Mouse (Mus musculus): ENCODE results near the gene Ppcs. TPM values are rescaled to one million over a fixed set of nuclear protein-coding genes. Genes with fewer than 3 reads are reported as not detected.

Gene Ppcs
- polyA plus RNA-seq, 1 experiment from 2014 or later = 22.1 TPM

DNA sequence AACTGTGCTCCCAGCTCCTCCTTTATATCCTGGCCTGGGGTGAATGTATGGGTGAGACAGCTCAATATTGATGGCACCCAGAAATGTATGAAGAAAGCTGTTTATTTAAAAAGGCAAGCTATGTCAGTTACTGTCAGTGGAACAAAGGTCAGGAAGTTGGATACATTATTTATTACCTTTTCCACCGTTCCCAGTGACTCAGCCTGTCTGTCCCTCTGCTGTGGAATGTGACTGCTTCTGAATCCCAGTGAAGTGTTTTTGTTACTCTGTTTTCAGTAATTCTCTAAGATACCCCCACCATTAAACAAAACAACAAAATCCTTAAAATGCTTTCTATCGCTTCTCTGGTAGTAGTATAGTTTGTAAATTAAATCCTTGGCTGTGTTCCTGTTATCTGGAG, 3.4 kb upstream of the Ppcs start:
- ATAC-seq (ENCODE audit: low FRiP score) = no peak
- H3K27ac ChIP-seq (ENCODE audit: low read depth, low read length) = no peak overlapping the region
- no peaks in the 10 kb centered on the region for H3K36me3 ChIP-seq (ENCODE audit: control insufficient read depth, insufficient read depth, low read length)
- no peaks in the 10 kb centered on the region for H3K9me3 ChIP-seq (ENCODE audit: control insufficient read depth, low read length)
- H3K27me3 ChIP-seq (ENCODE audit: control insufficient read depth, insufficient read depth, low read length) = no peaks in the 10 kb centered on the region
- H3K4me1 ChIP-seq (ENCODE audit: control insufficient read depth, insufficient read depth, low read length) = peaks cover 12% of the 10 kb centered on the region
- no peak overlapping the region for H3K4me3 ChIP-seq (ENCODE audit: low read depth, low read length)
- H3K9ac ChIP-seq (ENCODE audit: low read length) = no peak overlapping the region
- DNase-seq (ENCODE audit: low spot score, missing footprints) = no peak
- 72% methylated on average over 2 of the region's 2 CpGs for WGBS
- no peak overlapping the region for H3K4me2 ChIP-seq

DNA sequence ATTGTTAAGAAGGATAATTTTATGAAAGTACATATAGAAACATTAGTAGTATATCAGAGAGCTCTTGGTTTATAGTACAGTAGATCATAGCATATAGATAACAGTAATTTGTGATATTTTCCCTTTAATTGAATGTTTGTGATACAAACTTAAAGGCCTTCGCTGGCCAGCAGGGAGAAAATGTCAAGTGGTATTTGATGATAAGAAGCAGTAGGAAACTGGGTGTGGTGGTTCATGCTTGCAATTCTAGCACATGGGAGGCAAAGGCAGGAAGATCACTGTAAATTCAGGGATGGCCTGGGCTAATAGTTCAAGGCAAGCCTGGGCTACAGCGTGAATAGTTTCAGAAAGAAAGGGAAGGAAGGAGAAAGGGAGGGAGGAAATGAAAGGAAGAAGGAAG, 2.9 kb upstream of the Ppcs start:
- H3K4me3 ChIP-seq (ENCODE audit: low read depth, low read length) = no peak overlapping the region
- no peaks in the 10 kb centered on the region for H3K9me3 ChIP-seq (ENCODE audit: control insufficient read depth, low read length)
- no peak for DNase-seq (ENCODE audit: low spot score, missing footprints)
- H3K27ac ChIP-seq (ENCODE audit: low read depth, low read length) = no peak overlapping the region
- 88% methylated on average over 2 of the region's 2 CpGs for WGBS
- H3K9ac ChIP-seq (ENCODE audit: low read length) = no peak overlapping the region
- no peaks in the 10 kb centered on the region for H3K27me3 ChIP-seq (ENCODE audit: control insufficient read depth, insufficient read depth, low read length)
- H3K36me3 ChIP-seq (ENCODE audit: control insufficient read depth, insufficient read depth, low read length) = no peaks in the 10 kb centered on the region
- H3K4me2 ChIP-seq = no peak overlapping the region
- peaks cover 12% of the 10 kb centered on the region for H3K4me1 ChIP-seq (ENCODE audit: control insufficient read depth, insufficient read depth, low read length)
- ATAC-seq (ENCODE audit: low FRiP score) = no peak

DNA sequence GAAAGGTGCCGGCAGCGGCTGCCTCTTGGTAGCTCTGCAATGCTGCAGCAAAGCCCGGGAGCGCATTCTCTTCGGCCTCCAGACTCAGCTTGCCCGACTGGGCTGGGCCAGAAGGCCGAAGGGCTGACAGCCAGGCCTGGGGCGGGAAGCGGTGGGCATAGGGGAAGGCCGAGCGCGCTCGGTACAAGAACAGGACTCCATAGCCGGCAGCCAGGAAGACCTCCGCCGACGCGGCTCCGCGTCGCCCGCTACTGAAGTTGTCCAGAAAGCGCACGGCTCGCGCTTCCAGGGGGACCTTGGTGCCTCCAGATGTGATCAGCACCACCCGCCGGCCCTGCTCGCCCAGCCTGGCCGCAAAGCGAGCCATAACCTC, 313 bp downstream of the Ppcs start:
- H3K4me1 ChIP-seq (ENCODE audit: control insufficient read depth, insufficient read depth, low read length) = peaks cover 12% of the 10 kb centered on the region
- H3K4me3 ChIP-seq (ENCODE audit: low read depth, low read length) = peak overlapping the region; percentile 67
- peak overlapping the region; percentile 88 for H3K4me2 ChIP-seq
- peak overlapping the region; percentile 72 for H3K27ac ChIP-seq (ENCODE audit: low read depth, low read length)
- DNase-seq (ENCODE audit: low spot score, missing footprints) (no peak), ATAC-seq (ENCODE audit: low FRiP score) (peak; percentile 68)
- WGBS = under 1% methylated on average over 31 of the region's 31 CpGs
- no peaks in the 10 kb centered on the region for H3K36me3 ChIP-seq (ENCODE audit: control insufficient read depth, insufficient read depth, low read length)
- peak overlapping the region; percentile 80 for H3K9ac ChIP-seq (ENCODE audit: low read length)
- no peaks in the 10 kb centered on the region for H3K9me3 ChIP-seq (ENCODE audit: control insufficient read depth, low read length)
- H3K27me3 ChIP-seq (ENCODE audit: control insufficient read depth, insufficient read depth, low read length) = no peaks in the 10 kb centered on the region

DNA sequence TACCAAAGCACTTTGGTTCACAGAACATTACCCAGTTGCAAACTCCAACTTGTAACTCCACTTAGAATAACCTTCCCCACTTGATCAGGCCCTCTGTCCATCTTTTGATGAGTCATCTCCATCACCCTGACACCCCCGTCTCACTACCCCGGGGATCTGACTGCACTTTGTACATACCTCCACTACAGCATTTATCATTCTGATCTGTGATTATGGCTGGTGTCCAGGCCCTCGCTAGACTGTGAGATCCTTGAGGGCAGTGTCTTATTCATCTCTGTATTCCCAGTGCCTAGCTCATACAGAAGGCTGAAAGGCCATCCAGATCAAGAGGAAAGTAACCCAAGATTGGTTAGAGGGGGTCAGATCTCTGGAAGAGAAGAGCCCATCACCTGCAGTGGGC, 1.0 kb downstream of the Ppcs start:
- peak overlapping the region; percentile 67 for H3K4me3 ChIP-seq (ENCODE audit: low read depth, low read length)
- no peak overlapping the region for H3K27ac ChIP-seq (ENCODE audit: low read depth, low read length)
- no peak for DNase-seq (ENCODE audit: low spot score, missing footprints)
- 80% methylated on average over 3 of the region's 3 CpGs for WGBS
- H3K4me2 ChIP-seq = peak overlapping the region; percentile 88
- peaks cover 12% of the 10 kb centered on the region for H3K4me1 ChIP-seq (ENCODE audit: control insufficient read depth, insufficient read depth, low read length)
- ATAC-seq (ENCODE audit: low FRiP score) = no peak
- H3K36me3 ChIP-seq (ENCODE audit: control insufficient read depth, insufficient read depth, low read length) = no peaks in the 10 kb centered on the region
- no peaks in the 10 kb centered on the region for H3K27me3 ChIP-seq (ENCODE audit: control insufficient read depth, insufficient read depth, low read length)
- H3K9me3 ChIP-seq (ENCODE audit: control insufficient read depth, low read length) = no peaks in the 10 kb centered on the region
- H3K9ac ChIP-seq (ENCODE audit: low read length) = no peak overlapping the region; the same call in 1 of the 2 replicates

DNA sequence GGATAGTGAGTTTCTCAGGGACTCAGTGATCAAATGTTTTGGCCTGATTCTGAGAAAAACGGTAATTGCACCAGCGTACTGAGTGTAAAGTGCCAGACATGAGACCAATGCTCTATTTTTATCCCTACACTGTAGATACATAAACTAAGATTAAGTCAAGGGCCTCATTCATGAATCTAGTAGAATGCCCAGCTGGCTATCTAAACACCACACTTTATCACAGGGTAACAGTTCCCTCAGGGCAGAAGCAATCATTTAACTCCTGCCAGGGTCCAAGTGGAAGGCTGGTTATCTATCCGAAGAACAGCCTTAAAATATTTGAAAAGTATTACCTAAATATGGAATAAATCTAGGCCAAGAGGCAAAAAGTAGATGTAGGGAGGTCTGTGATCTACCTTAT, 4.3 kb downstream of the Ppcs start:
- H3K9ac ChIP-seq (ENCODE audit: low read length) = no peak overlapping the region
- no peak overlapping the region for H3K27ac ChIP-seq (ENCODE audit: low read depth, low read length)
- no peaks in the 10 kb centered on the region for H3K36me3 ChIP-seq (ENCODE audit: control insufficient read depth, insufficient read depth, low read length)
- H3K4me1 ChIP-seq (ENCODE audit: control insufficient read depth, insufficient read depth, low read length) = peaks cover 8% of the 10 kb centered on the region
- DNase-seq (ENCODE audit: low spot score, missing footprints) (no peak), ATAC-seq (ENCODE audit: low FRiP score) (no peak)
- WGBS = 91% methylated on average over 3 of the region's 3 CpGs
- H3K9me3 ChIP-seq (ENCODE audit: control insufficient read depth, low read length) = no peaks in the 10 kb centered on the region
- H3K4me3 ChIP-seq (ENCODE audit: low read depth, low read length) = no peak overlapping the region
- H3K27me3 ChIP-seq (ENCODE audit: control insufficient read depth, insufficient read depth, low read length) = no peaks in the 10 kb centered on the region
- H3K4me2 ChIP-seq = no peak overlapping the region

DNA sequence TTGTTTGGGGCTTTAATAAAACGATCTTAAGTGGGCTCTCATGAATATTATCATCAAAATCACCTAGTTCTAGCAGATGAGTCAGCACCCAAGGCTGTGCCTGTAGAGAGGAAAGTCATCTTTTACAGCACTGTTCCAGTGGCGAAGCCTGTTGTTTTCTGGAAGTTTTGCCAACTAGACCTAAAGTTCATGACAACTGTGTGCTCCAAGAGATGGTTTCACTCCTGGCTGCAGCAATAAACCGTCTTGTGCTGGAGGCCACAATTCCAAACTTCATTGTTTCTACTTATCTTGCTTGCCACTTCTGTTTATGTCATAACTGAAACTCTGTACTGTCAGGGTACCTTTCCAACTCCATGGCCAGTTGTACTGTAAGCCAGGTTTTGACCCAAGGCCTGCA, 5.0 kb downstream of the Ppcs start:
- H3K4me1 ChIP-seq (ENCODE audit: control insufficient read depth, insufficient read depth, low read length) = peaks cover 8% of the 10 kb centered on the region
- no peaks in the 10 kb centered on the region for H3K36me3 ChIP-seq (ENCODE audit: control insufficient read depth, insufficient read depth, low read length)
- no peak overlapping the region for H3K4me2 ChIP-seq
- no peaks in the 10 kb centered on the region for H3K9me3 ChIP-seq (ENCODE audit: control insufficient read depth, low read length)
- H3K9ac ChIP-seq (ENCODE audit: low read length) = no peak overlapping the region
- ATAC-seq (ENCODE audit: low FRiP score) (no peak), DNase-seq (ENCODE audit: low spot score, missing footprints) (no peak)
- 83% methylated on average over 3 of the region's 3 CpGs for WGBS
- no peak overlapping the region for H3K27ac ChIP-seq (ENCODE audit: low read depth, low read length)
- H3K27me3 ChIP-seq (ENCODE audit: control insufficient read depth, insufficient read depth, low read length) = no peaks in the 10 kb centered on the region
- H3K4me3 ChIP-seq (ENCODE audit: low read depth, low read length) = no peak overlapping the region

DNA sequence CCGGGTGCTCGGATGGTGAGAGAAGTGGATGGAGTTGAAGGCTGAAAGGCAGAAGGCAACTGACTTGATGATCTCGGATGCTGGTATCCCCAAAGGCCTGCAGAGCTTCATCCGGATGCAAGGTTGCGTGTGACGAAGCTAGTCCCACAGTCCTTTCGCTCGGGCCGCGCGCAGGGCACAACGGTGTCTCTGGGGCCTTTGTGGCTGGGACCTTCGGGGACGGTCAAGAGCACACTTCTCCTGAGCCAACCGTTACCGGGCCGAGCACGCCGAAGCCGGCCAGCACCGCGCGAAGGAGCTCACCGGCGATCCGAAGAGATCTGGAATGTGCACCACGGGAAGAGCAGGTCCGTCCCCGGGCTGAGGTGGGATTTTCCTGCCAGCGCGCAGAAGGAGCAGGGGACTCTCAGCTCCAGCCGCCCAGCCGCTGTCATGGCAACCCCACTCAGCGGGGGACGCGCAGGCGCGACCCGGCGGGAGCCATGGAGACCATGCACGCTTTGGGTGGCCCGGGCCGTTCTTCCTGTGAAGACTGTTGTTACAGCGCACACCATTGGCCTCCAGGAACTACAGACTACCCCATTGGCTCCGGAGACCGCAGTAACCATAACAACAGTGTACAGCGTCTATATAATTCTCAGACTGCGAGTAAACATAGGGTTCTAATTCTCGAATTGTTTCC, 7.0 kb downstream of the Ppcs start, which contains the start of gene Ccdc30:
Gene Ccdc30, minus strand, starts transcription at position 450 of the 682 bp plus-strand sequence.
- DNase-seq (ENCODE audit: low spot score, missing footprints) = peak; percentile 100
- H3K27ac ChIP-seq (ENCODE audit: low read depth, low read length) = peak within 1 kb of the TSS; percentile 35; the same call in 1 of the 2 replicates

DNA sequence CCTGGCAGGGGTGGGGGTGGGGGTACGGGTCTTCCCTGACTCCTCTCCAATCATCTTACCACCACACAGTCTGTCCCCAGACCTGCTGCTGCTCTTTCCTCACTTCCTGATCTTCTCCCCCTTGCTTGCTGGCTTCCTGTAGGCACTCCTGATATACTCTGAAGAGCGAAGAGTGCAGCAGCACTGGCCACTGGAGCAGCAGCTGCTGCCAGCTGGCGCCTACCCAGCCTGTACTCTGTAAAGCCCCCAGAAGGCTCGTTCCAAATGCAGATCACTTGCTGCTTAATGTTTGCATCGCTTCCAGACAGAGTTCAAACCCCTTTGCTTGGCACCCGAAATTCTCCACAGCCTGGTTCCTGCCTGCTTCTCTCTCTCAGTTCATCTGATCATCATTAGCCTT, 9.4 kb downstream of the Ppcs start:
- ATAC-seq (ENCODE audit: low FRiP score) (no peak), DNase-seq (ENCODE audit: low spot score, missing footprints) (no peak)
- Histone ChIP-seq H3K36me3 (ENCODE audit: control insufficient read depth, insufficient read depth, low read length) (no peaks in the 10 kb centered on the region), H3K4me2 (no peak overlapping the region), H3K4me3 (ENCODE audit: low read depth, low read length) (no peak overlapping the region), H3K9me3 (ENCODE audit: control insufficient read depth, low read length) (no peaks in the 10 kb centered on the region), H3K27ac (ENCODE audit: low read depth, low read length) (no peak overlapping the region), H3K9ac (ENCODE audit: low read length) (no peak overlapping the region), H3K27me3 (ENCODE audit: control insufficient read depth, insufficient read depth, low read length) (no peaks in the 10 kb centered on the region), H3K4me1 (ENCODE audit: control insufficient read depth, insufficient read depth, low read length) (no peaks in the 10 kb centered on the region; the same call in 1 of the 2 replicates)
- 81% methylated on average over 6 of the region's 6 CpGs for WGBS

More for the DNA sequence above, 7.0 kb downstream of the Ppcs start, which contains the start of gene Ccdc30:
- Histone ChIP-seq H3K36me3 (ENCODE audit: control insufficient read depth, insufficient read depth, low read length) (no peaks in the 10 kb centered on the region), H3K4me3 (ENCODE audit: low read depth, low read length) (peak within 1 kb of the TSS; percentile 61), H3K4me1 (ENCODE audit: control insufficient read depth, insufficient read depth, low read length) (no peaks in the 10 kb centered on the region; the same call in 1 of the 2 replicates), H3K27me3 (ENCODE audit: control insufficient read depth, insufficient read depth, low read length) (no peaks in the 10 kb centered on the region), H3K4me2 (peak within 1 kb of the TSS; percentile 82), H3K9me3 (ENCODE audit: control insufficient read depth, low read length) (no peaks in the 10 kb centered on the region), H3K9ac (ENCODE audit: low read length) (peak within 1 kb of the TSS; percentile 81)
- ATAC-seq (ENCODE audit: low FRiP score) = peak; percentile 100
- WGBS = under 1% methylated on average over 49 of the region's 49 CpGs

DNA sequence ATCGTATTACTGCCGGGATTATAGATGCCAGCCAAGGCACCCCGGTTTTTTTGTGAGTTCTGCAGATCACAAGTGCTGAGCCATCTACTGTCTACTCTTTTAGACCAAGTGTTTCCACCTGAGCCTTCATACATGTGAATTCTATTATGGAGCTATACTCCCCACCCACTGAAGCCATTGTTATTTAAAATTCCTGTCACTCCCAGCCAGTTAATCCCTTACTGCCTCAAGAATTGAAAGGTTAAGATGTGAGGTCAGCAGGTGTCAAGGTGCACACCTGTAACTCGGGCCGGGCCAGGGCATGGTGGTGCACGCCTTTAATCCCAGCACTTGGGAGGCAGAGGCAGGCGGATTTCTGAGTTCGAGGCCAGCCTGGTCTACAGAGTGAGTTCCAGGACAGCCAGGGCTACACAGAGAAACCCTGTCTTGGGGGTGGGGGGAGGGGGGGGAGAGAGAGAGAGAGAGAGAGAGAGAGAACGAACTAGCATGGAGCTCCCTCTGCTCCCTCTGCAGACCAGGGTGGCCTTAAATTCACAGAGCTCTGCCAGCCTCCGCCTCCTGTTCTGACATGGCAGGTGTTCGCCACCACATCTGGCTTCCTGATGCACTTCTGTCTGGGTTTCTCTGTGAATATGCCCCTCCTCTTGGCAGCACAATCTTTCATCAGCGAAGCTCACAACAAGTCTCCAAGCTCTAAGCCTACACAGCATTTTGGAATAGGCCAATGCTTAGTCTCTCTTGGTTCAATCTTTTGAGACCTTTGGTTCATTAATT, 10.2 kb downstream of the Ppcs start:
- no peak for ATAC-seq (ENCODE audit: low FRiP score)
- no peak overlapping the region for H3K27ac ChIP-seq (ENCODE audit: low read depth, low read length)
- H3K9me3 ChIP-seq (ENCODE audit: control insufficient read depth, low read length) = no peaks in the 10 kb centered on the region
- H3K27me3 ChIP-seq (ENCODE audit: control insufficient read depth, insufficient read depth, low read length) = no peaks in the 10 kb centered on the region
- 77% methylated on average over 12 of the region's 12 CpGs for WGBS
- no peak overlapping the region for H3K4me2 ChIP-seq
- no peaks in the 10 kb centered on the region for H3K36me3 ChIP-seq (ENCODE audit: control insufficient read depth, insufficient read depth, low read length)
- H3K9ac ChIP-seq (ENCODE audit: low read length) = no peak overlapping the region
- H3K4me3 ChIP-seq (ENCODE audit: low read depth, low read length) = no peak overlapping the region
- no peaks in the 10 kb centered on the region; the same call in 1 of the 2 replicates for H3K4me1 ChIP-seq (ENCODE audit: control insufficient read depth, insufficient read depth, low read length)
- no peak for DNase-seq (ENCODE audit: low spot score, missing footprints)

Data from midbrain, embryonic 11.5 days (tissue).